Mouse (Mus musculus) hindbrain, postnatal 0 days (tissue): ENCODE data around the gene Retn. TPM values are rescaled to one million over a fixed set of nuclear protein-coding genes. Genes with fewer than 3 reads are reported as not detected.
A peak's percentile ranks its signal among the peaks of the same experiment; 100 is the strongest.

ENCODE experiments used
- ATAC-seq: fragments of 200-750 bp; cut with Nextera tagmentation; 2 replicates; pipeline ENCODE4 v1.8.0; 2017; ENCODE audit warnings: mild to moderate bottlenecking, moderate TSS enrichment, moderate library complexity
- DNase-seq: peaks from one replicate; pipeline ENCODE4 v3.0.0-alpha.2; 2015; ENCODE audit warnings: low spot score
- H3K27ac ChIP-seq: fragments of 300-500 bp; sonication (generic); 2 replicates; pipeline ENCODE4 v1.5.1; 2014; ENCODE audit warnings: mild to moderate bottlenecking
- H3K27me3 ChIP-seq: fragments of 300-500 bp; sonication (generic); 2 replicates; pipeline ENCODE4 v1.6.1; 2014; ENCODE audit warnings: low read length, mixed read lengths; ENCODE audit not compliant: insufficient read depth
- H3K36me3 ChIP-seq: fragments of 300-500 bp; sonication (generic); 2 replicates; pipeline ENCODE4 v1.6.1; 2014; ENCODE audit warnings: low read length, mixed read lengths; ENCODE audit not compliant: insufficient read depth
- H3K4me1 ChIP-seq: fragments of 300-500 bp; sonication (generic); 2 replicates; pipeline ENCODE4 v1.6.1; 2014; ENCODE audit warnings: antibody characterized with exemption, low read length, mixed read lengths; ENCODE audit not compliant: insufficient read depth
- H3K4me2 ChIP-seq: fragments of 300-500 bp; sonication (generic); 2 replicates; pipeline ENCODE4 v1.6.1; 2014; ENCODE audit warnings: low read depth, mild to moderate bottlenecking, low read length, moderate library complexity, mixed read lengths
- H3K4me3 ChIP-seq: fragments of 300-500 bp; sonication (generic); 2 replicates; pipeline ENCODE4 v1.5.1; 2014; ENCODE audit warnings: low read length
- H3K9ac ChIP-seq: fragments of 300-500 bp; sonication (generic); replicated peaks from 2 replicates; pipeline ENCODE4 v1.6.1; 2014; ENCODE audit warnings: mild to moderate bottlenecking, low read length, moderate library complexity, mixed read lengths
- H3K9me3 ChIP-seq: fragments of 300-500 bp; sonication (generic); 2 replicates; pipeline ENCODE4 v1.6.1; 2016; ENCODE audit warnings: low read length, mixed read lengths
- CTCF ChIP-seq: IDR thresholded peaks from 2 replicates; pipeline ENCODE4 v1.5.1; 2016; ENCODE audit warnings: antibody characterized with exemption, control low read depth, low read depth
- WGBS: fragments of 180-500 bp; shearing (Covaris S2); extraction: QIAGEN DNeasy Blood & Tissue Kit; methylation state at CpG from one replicate; pipeline ENCODE4 v1.1.7; 2014; 5-methylcytosine and 5-hydroxymethylcytosine counted together
- polyA plus RNA-seq: library from polyadenylated mRNA; unstranded; fragments of >200 nt; fragmentation: Nextera tagmentation; extraction: Ambion mirVana; gene quantifications from 2 replicates; pipeline ENCODE4 v1.2.1, GENCODE M21; 2015
- total RNA-seq: library from RNA; depleted of rRNA; stranded (reverse); fragments of >200 nt; gene quantifications from 2 replicates; pipeline ENCODE4 v1.2.3, GENCODE M21; 2014; rRNA removed

Retn gene
- total RNA-seq (not detected in 2 replicates), polyA plus RNA-seq (0.44 and 0.60 TPM in 2 replicates)

DNA sequence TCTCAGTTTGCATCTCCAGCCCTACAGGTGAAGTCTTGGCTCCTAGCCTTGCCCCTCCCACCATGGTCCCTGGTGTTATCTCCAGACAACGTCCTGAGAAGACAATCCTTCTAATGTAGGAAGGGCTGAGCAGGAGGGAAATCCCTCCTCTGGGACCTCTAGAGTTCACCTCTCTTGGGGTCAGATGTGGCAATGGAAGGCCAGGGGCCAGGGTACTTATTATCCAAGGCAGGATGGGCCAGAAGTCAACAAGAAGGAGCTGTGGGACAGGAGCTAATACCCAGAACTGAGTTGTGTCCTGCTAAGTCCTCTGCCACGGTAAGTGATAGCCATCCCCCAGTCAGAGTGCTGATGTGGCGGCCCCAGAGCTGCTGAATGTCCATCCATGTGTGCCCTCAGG is at the start of gene Retn:
Gene Retn (plus strand): TSS at position 245 of the 400 bp plus-strand sequence.
- Histone ChIP-seq H3K4me1 (no peaks in the 10 kb centered on the region), H3K36me3 (no peaks in the 10 kb centered on the region), H3K9me3 (no peaks in the 10 kb centered on the region), H3K9ac (no peak within 1 kb of the TSS), H3K27ac (no peak within 1 kb of the TSS), H3K27me3 (no peaks in the 10 kb centered on the region), H3K4me3 (no peak within 1 kb of the TSS), H3K4me2 (no peak within 1 kb of the TSS)
- TF ChIP-seq CTCF: no peak
- 83% methylated on average over 3 of the region's 3 CpGs for WGBS
- ATAC-seq (no peak), DNase-seq (no peak)

DNA sequence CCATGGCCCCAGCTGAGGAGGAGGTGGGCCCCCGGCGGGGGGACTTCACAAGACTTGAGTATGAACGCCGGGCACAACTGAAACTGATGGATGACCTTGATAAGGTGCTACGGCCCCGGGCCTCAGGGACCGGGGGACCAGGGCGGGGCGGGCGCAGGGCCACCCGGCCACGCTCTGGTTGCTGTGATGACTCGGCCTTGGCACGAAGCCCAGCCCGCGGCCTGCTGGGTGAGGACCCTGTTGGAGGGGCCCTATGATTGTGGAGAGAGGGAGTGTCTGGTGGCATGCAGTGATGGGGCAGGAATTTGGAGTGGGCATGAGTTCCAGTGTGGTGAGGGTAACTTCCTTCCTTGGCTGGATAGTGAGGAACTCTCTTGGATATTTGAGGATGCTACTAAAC is 49.0 kb upstream of the Retn start:
- WGBS: 77% methylated on average over 16 of the region's 16 CpGs
- no peak for ATAC-seq
- Histone ChIP-seq H3K36me3 (peaks cover 68% of the 10 kb centered on the region), H3K9ac (no peak overlapping the region), H3K4me1 (no peaks in the 10 kb centered on the region), H3K9me3 (no peaks in the 10 kb centered on the region), H3K4me3 (no peak overlapping the region), H3K4me2 (no peak overlapping the region), H3K27ac (no peak overlapping the region), H3K27me3 (no peaks in the 10 kb centered on the region)
- TF ChIP-seq CTCF: no peak
- DNase-seq: no peak

DNA sequence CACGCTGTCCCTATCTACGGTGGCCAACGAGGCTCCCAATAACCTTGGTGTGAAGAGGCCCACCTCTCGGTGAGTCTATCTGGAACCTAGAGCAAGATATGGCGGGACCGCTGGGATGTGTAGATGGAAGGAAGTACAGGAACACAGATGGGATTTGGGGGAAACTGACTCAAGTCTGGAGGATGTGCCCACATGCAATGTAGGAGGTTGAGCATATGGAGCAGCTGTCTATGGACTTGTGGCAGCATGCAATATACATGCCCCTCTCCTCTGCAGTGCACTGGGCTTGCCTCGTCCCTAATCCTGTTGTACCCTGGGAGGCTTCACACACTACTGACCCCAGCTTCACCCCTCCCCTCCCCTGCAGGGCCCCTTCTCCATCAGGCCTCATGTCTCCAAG is 47.7 kb upstream of the Retn start:
- H3K27me3 ChIP-seq: no peaks in the 10 kb centered on the region
- H3K9ac ChIP-seq: no peak overlapping the region
- H3K4me2 ChIP-seq: no peak overlapping the region
- ATAC-seq: no peak
- no peaks in the 10 kb centered on the region for H3K4me1 ChIP-seq
- WGBS: 84% methylated on average over 7 of the region's 7 CpGs
- no peak for DNase-seq
- TF ChIP-seq CTCF: no peak
- H3K9me3 ChIP-seq: no peaks in the 10 kb centered on the region
- H3K4me3 ChIP-seq: no peak overlapping the region
- no peak overlapping the region for H3K27ac ChIP-seq
- H3K36me3 ChIP-seq: peaks cover 67% of the 10 kb centered on the region

DNA sequence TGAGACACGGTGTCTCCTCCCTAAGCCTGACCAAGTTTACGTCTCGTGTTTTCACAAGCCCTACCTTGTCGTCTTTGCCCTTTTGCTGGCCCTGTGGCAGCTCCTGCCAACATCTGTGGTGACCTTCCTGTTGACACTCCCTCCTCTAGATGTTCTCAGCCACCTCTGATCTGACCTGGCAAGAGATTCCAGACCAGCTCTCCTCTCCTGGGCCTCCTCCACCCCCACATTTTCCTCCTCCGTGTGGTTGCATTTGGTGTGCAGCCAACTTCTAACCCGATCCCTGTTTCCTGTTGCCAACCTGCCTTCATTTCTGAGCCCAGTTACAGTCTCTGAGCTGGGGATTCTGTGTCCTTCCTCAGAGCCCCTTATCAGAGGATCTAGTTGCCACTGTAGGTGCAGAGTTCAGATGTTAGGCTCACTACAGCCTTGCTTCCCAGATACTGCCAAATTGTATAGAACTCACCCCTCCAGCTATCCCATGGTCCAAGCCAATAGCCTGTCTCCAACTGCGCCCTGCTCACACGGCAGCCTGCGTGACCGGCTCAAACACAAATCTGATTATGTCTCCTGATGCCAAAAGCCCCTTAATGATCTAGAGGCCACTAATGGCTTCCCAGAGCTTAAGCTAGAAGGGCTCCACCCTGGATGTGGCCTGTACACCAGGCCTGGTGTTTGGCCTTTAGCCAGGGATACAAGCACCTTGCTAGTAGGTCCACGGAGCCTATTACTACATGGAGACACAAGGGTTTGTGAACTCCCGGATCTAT is 46.3 kb upstream of the Retn start:
- WGBS: 76% methylated on average over 12 of the region's 12 CpGs
- no peak for TF ChIP-seq CTCF
- no peak; the same call in 1 of the 2 replicates for ATAC-seq

DNA sequence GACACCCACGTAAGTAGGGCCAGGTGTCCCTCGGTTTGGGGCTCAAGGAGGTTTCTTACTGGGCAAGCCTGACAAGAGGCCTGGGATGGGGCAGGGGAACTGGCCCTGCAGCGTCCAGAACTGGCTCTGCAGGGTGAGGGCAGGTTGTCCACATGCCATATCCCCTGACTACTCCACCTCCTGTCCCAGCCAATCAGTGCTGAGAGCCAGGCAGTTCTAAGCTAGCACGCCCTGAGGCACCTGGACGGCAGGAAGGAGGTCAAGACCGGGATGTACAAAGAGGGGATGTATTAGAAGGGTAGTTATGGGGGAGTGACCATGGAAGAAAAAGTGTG is 45.8 kb upstream of the Retn start:
- no peaks in the 10 kb centered on the region for H3K4me1 ChIP-seq
- H3K36me3 ChIP-seq: peaks cover 68% of the 10 kb centered on the region
- no peaks in the 10 kb centered on the region for H3K9me3 ChIP-seq
- no peak for TF ChIP-seq CTCF
- 83% methylated on average over 6 of the region's 6 CpGs for WGBS
- no peak overlapping the region for H3K9ac ChIP-seq
- H3K27ac ChIP-seq: no peak overlapping the region
- no peak overlapping the region for H3K4me3 ChIP-seq
- DNase-seq (no peak), ATAC-seq (no peak; the same call in 1 of the 2 replicates)
- no peak overlapping the region for H3K4me2 ChIP-seq
- H3K27me3 ChIP-seq: no peaks in the 10 kb centered on the region

More for the DNA sequence above, 46.3 kb upstream of the Retn start:
- peak; percentile 15 for DNase-seq
- Histone ChIP-seq H3K4me1 (no peaks in the 10 kb centered on the region), H3K9ac (no peak overlapping the region), H3K4me2 (no peak overlapping the region), H3K27me3 (no peaks in the 10 kb centered on the region), H3K36me3 (peaks cover 67% of the 10 kb centered on the region), H3K4me3 (no peak overlapping the region), H3K27ac (peak overlapping the region; percentile 32; the same call in 1 of the 2 replicates), H3K9me3 (no peaks in the 10 kb centered on the region)

DNA sequence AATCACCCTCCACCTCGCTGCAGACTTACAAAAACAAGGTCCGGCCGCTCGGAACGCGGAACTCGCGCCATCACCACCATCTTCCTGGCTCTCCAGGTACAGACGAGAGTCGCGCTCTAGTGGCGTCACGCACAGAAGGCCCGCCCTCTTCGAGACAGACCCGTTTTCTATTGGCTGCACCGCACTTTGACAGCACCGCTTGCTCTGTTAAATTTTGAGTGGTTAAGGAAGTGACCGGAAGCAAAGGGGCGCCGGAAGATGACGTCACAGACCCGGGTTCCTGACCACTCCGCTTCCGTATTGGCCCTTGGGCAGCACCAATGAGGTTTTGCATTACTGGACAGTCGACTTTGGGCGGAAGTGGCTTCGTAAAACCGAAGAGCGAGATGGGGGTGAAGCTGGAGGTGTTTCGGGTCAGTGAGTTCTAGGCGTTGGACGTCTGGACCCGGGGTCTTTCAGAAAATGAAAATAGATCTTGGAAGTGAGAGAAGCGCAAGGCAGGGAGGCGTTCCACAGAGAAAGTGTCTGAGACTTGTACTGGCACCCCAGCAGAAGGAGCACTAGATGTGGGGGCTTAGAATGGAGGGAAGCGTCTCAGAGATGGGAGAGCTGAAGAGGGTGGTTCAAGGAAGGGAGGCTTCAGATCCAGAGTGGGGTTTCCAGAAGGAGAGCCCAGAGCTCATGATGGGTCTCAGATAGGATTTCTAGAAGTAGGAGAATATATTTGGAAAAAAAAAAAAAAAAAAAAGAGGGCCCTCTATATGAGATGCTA is 34.2 kb upstream of the Retn start, which contains the start of the genes Xab2 and Pet100:
Gene Xab2 (minus strand): TSS at position 118 of the 772 bp plus-strand sequence.
Gene Pet100 (plus strand): TSS at position 350 of the 772 bp plus-strand sequence.
- WGBS: under 1% methylated on average over 37 of the region's 37 CpGs

More for the DNA sequence above, 34.2 kb upstream of the Retn start, which contains the start of the genes Xab2 and Pet100:
- peak within 1 kb of the TSS; percentile 86 for H3K4me2 ChIP-seq
- H3K9me3 ChIP-seq: no peaks in the 10 kb centered on the region
- H3K4me1 ChIP-seq: peaks cover 5% of the 10 kb centered on the region; the same call in 1 of the 2 replicates
- H3K36me3 ChIP-seq: peaks cover 17% of the 10 kb centered on the region
- peak; percentile 100 for DNase-seq
- TF ChIP-seq CTCF: no peak
- peak; percentile 98 for ATAC-seq
- H3K4me3 ChIP-seq: peak within 1 kb of the TSS; percentile 90
- 0 out of 2 replicates have a peak within 1 kb of the TSS, but pooled peaks have one; percentile 54 for H3K27ac ChIP-seq
- H3K9ac ChIP-seq: peak within 1 kb of the TSS; percentile 74
- H3K27me3 ChIP-seq: no peaks in the 10 kb centered on the region
